Mouse (Mus musculus): ENCODE measurements around the gene Rhox3g.
"Not testable (repeated sequence)": the region's sequence is repeated elsewhere in the genome, so short reads cannot be mapped to it uniquely, and the experiment has no call there.

GRCm38 (mm10) chrX:37643370-37643769 is 15.0 kb upstream of the Rhox3g start, which contains the start of gene Rhox2g:
- TF ChIP-seq MAX (IDR thresholded peaks at IDR 0.05); MYOD1 (IDR thresholded peaks at IDR 0.05; ENCODE audit: control insufficient read depth, insufficient read length, low read depth); MYOG (IDR thresholded peaks at IDR 0.05; ENCODE audit: control insufficient read depth, extremely low read depth, insufficient read length); CTCF (IDR thresholded peaks at IDR 0.05; ENCODE audit: control insufficient read depth, insufficient read depth, insufficient read length); FOSL1 (IDR thresholded peaks at IDR 0.05; ENCODE audit: insufficient read depth, low read length, poor library complexity, severe bottlenecking); USF1 (IDR thresholded peaks at IDR 0.05; ENCODE audit: low read depth); CEBPB (IDR thresholded peaks at IDR 0.05; ENCODE audit: low read depth): not testable (repeated sequence)
